Mouse (Mus musculus) kidney, postnatal 4 days (tissue): ENCODE measurements at regions not wholly inside any gene's neighbourhood (a gene's known extent, or its start where the extent isn't known, plus 50 kb on each side); places are given as distances from the start of the nearest gene placed in this dataset.

Experiments
- DNase-seq, 2 experiments: peaks; one replicate each; pipeline ENCODE4 v3.0.0; 2021; ENCODE audit warnings: mixed read lengths in 2 of 2

GRCm38 (mm10) chr7:34493892-34494291 lies 100.8 kb upstream of the Lsm14a start:
- peak in 1 of 2 experiments; percentile 30 for DNase-seq

DNA sequence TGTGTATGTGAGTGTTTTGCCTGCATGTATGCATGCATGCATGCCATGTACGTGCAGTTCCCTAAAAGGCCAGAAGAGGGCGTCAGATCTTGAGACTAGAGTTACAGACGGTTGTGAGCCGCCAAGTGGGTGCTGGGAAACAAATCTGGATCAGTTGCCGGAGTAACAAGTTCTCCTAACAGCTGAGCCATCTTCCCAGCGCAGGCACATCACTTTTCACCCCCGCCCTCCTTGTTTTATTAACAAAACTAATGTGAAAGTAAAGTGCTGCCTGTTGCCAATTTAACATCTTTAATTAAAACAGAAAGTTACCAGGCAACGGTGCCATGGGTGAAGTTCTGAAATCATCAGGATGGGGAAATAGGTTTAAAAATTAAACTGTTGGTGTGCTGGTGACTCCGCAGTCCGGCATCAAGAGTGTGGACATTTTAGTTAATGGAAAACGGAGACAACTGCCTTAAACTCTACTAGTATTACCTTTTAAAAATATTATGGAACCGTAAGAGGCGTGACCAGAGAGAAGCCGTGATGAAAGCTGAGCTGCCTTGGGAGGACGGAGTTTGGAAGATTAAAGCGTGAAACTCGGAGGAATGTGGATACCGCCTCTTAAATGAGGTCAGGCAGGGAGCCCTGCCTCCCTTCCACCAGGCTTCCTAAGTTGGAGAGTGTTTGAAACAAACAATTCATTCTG lies 91.9 kb upstream of the Lsm14a start:
- peak; percentile 64 to 73 for DNase-seq

DNA sequence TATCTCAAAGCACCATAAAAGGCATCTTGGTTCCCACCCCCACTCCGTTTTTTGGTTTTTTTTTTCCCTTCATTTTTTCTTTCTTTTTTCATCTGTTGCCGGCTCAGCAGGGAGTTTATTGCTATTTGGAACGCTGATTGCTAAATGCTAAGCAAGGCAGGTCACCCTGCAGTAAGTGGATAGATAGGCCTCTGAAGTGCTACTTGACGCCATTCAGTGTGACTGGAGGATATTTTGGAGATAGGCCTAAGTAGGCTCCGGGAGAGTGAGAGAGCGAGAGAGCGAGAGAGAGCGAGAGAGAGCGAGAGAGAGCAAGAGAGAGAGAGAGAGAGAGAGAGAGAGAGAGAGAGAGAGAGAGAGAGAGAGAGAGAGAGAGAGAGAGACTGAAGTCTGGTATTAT lies 90.3 kb upstream of the Lsm14a start:
- DNase-seq, result peak in 1 of 2 experiments; percentile 42

GRCm38 (mm10) chr7:34480771-34481170 lies 87.7 kb upstream of the Lsm14a start:
- DNase-seq, result no peak

DNA sequence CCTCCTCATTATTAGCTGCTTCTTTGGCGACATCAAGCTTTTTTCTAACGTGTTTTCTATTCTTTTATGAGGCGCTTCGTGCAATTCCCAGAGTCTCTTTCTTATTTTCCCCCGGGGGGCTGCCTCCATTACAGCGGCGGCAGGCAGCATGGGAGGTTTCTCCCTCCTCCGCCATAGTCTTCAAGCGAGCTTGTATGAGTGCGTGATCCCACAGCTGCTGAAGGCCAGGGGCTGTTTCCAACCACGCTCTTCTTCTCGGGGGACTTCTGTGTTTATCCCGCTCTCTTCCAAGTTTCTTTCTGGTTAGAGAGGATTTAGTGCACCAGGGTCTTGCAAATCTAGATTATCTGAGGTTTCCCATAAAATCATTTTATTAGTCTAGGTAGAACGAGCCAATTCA lies 77.9 kb upstream of the Lsm14a start:
- DNase-seq, result peak; percentile 48 to 56

DNA sequence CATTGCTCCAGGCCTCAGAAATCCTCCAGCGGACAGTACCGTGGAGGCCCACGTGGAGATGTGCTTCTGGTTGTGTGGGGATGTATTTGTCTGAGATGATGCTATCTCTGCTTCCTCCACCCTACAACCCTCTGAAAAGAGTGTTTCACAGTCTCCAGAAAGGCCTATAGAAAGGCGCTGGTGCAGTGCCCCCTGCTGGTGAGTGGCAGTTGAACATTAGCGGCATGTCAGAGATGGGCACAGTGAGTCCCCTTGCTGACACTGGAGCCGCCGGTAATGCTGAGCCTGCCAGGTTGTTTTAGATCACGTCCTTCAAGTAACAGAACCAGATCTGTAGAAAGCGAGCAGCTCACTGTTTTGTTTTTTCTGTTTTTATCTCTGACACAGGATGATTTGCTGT lies 69.0 kb upstream of the Lsm14a start:
- peak; percentile 60 to 62 for DNase-seq

- no peak for DNase-seq
These were observed 66.8 kb upstream of the Lsm14a start for GRCm38 (mm10) chr7:34459834-34460495.

- no peak for DNase-seq
These were observed 65.7 kb upstream of the Lsm14a start for GRCm38 (mm10) chr7:34458851-34459250.

GRCm38 (mm10) chr7:34448364-34448763 lies 55.2 kb upstream of the Lsm14a start:
- no peak for DNase-seq

- peak; percentile 25 to 36 for DNase-seq
These were observed 51.1 kb upstream of the Lsm14a start for GRCm38 (mm10) chr7:34444263-34444662.
